Mouse (Mus musculus): ENCODE results near the gene H3f3b.

Gene H3f3b

DNA sequence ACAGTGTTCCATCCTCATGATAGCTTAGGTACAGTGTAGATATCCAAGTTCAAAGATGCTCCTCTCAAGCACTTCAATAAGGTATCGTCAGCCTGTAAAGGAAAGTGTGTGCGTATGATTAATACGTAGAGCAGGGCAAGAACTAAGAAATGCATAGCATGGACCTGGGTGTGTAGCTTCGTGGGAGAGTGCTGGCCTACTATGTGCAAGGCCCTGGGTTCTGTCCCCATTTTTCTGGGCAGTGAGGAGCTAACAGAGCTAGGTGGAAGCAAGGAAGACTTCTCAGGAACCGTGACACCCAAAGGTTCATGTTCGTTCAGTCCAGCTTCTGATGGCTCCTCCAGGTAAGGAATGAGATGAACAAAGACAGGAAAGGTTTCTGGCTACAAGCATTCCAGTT, 17.4 kb upstream of the H3f3b start:
- no peak for DNase-seq

DNA sequence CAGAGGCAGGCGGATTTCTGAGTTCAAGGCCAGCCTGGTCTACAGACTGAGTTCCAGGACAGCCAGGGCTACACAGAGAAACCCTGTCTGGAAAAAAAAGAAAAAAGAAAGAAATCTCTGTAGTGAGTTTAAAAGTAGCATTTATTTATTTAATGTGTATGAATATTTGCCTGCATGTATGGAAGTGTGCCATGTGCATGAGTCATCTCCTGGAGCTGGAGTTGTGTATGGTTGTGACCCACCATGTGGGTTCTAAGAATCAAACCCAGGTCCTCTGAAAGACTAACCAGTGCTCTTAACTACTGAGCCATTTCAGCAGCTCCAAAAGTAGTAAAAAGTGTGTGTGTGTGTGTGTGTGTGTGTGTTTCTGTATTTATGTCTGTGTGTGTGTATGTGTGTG, 15.5 kb upstream of the H3f3b start:
- no peak for DNase-seq

DNA sequence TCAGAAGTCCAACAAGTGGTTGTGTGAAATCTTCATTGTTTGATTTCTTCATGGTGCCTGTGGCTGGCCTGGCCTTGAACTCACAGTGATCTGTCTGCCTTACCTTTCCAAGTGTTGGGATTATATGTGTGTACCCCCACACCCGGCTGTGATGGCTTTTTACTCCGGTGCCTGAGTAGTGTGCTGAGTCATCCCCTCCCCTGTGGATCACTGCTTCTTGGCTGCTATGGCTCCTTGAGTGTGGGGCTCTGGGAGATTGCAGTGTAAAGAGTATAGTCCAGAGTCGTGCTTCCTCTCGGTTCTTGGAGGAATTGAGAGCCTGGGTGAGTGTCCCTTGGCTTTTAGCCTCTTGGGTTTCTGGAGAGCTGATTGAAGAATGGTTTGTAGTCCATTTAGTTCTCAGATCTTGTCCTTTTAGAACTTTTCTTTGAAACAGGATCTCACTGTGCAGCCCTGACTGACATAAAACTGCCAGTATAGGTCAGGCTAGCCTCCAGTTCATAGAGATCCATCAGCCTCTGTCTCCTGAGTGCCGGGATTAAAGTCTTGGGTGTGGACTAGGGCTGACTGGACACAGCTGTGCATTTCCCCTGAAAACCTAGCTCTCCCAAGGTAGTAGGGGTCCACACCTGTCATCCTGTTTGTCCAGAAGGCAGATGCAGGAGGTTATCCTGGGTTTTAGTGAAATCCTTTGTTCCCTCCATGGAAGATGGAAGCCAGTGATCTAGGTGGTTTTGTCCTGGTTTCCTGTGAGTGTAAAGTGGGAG, 14.8 kb upstream of the H3f3b start:
- DNase-seq, result no peak

DNA sequence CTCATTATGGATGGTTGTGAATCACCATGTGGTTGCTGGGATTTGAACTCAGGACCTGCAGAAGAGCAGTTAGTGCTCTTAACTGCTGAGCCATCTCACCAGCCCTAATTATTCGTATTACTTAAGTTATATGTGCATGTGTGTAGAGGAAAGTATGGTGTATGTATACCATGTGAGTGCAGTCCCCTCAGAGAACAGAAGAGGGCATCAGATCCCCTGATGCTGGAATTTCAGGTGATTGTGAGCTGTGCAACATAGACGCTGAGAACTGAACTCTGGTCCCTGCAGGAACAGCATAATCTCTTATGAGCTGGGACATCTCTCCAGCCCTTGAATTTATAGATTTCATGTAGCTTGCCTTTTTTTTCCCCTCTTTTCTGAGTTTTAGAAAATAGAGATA, 14.1 kb upstream of the H3f3b start:
- no peak for DNase-seq

DNA sequence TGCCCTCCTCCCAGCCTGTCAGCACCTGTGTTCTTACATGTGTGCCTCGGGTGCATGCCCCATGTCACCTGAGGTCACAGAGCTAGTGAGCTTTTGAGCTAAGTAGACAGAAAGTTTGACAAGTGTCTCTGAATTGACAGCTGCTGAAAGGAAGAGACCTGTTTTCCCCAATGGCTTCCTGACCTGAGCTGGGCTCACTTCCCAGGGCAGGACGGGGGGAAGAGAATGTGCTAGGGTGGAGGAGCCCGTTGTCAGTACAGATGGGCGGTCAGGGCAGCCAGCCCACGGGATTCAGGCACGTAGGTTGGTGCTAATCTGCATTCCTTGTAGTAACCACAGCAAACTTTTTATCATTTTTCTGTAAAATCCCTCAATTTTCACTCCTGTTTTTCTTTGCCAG, 12.8 kb upstream of the H3f3b start:
- DNase-seq, result no peak

DNA sequence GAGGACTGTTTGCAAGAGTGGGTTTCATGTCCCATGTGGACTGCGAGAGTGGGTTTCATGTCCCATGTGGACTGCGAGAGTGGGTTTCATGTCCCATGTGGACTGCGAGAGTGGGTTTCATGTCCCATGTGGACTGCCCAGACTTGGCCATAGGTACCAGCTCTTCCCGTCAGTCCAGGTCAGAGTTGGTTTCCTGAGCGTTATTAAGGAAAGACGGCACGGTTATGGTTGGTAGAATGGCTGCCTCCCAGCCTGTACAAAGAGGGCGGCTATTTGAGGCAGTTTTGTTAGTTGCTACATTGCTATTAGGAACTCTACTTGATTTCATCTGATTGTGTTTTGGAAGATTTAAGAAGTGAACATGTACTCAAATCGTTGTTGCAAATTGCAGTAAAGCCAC, 10.1 kb upstream of the H3f3b start:
- no peak for DNase-seq

DNA sequence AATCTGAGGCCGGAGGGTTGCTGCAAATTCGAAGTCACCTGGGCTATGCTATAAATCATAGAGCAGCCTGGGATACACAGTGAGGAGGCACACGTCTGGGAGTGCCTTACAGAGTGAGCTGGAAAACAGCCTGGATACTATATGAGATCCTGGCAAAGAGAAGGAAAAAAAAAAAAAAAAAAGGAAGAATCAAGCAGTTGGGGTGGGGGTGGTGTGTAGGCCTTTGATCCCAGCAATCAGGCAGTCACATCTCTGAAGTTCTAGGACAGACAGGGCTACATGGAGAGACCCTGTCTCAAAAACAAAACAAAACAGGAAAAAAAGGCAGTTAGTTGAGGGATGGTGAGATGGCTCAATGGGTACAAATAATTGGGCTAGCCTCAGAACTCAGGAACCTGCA, 8.9 kb upstream of the H3f3b start:
- DNase-seq, result no peak

DNA sequence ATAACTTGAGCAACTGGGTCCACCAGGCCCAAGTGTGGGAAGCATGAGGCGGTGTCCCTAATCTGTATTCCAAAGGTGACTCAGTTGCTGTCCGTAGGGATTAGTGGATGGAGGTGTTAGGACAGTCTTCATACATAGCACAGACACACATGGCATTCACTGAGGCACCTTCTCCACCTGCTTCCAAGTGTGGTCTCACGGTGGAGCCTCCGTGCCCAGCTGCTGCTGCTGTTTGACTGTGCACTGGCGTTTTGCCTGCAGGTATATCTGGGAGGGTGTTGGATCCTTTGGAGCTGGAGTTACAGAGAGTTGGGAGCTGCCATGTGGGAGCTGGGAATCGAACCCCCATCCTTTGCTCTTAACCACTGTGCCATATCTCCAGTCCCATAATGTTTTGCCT, 6.8 kb upstream of the H3f3b start:
- no peak for DNase-seq

DNA sequence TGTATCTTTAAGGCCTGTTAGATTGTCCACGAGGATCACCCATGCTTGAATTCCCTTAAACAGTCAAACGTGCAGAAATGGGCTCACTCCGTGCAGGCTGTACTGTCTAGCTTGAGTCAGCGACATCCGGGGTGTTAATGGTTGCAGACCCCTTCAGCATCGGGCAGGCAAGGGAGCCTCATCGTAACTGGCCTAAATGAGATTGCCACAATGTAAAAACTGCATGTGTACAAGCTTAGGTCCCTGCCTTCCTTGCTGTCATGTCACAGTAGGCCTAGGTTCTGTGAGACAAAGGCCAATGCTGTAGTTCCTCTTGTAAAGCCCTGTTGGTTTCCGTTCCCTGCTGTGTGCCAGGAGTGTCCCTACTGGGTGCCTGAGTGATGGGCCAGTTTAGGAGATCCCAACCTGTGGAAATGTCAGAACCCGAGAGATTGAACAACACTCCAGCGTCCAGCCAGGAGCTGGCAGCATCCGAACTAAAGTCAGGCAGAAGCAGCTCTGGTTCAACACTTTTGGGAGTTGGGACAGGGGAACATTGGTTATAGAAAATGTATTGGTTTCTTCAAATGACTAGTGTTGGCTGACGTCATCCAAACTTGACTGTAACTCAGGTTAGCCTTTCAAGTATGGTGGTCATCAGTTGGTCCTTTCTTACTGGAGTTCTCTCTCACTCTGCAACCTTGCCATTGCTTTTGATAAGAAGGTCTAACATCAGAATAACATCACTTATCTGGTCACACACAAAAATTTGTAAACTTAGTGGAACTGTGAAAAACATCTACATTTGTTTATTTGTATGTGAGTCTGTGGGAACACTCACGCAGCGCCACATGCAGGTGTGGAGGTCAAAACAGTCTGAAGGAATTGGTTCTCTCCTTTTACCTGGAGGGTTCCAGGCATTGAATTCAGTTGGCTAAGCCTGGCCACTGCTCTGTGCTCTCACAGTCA, 3.4 kb upstream of the H3f3b start:
- peak; percentile 26 to 54 for DNase-seq

DNA sequence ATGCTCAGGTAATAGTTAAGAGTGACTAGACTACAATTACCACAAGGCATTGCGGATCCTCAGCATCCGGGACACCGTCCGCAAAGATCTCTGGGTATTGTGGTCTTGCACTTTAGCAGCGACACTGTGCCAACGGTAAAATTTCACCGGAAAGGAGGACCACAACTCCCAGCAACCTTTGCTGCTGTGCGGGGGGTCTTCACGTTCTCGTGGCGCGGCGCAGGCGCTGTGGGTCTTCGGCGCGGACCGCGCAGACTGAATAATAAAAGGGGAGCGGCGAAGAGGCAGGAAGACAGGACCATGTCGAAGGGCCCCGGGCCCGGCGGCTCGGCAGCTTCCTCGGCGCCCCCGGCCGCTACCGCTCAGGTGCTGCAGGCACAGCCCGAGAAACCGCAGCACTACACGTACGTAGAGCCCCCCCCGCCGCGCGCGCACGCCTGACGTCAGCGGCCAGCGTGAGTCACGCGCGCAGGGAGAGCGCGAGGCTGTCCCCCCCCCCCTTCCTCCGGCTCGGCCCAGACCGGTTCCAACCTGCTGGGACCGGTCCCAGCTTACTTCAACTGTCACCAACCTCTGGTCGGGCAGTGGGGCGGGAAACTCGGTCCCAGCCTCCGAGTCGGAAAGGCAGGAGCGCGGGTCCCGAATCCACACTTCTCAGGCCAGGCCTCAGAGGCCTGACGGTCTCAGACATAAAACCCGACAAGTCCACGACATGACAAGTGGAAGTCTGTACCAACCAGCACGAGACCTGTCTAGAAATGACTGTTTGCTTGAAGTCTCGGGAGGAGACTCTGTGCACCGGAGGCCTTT, 2.5 kb upstream of the H3f3b start, which contains the start of gene Unk:
TSS of gene Unk (plus strand) at position 235 of the 810 bp plus-strand sequence.
- peak; percentile 92 to 93 for DNase-seq

DNA sequence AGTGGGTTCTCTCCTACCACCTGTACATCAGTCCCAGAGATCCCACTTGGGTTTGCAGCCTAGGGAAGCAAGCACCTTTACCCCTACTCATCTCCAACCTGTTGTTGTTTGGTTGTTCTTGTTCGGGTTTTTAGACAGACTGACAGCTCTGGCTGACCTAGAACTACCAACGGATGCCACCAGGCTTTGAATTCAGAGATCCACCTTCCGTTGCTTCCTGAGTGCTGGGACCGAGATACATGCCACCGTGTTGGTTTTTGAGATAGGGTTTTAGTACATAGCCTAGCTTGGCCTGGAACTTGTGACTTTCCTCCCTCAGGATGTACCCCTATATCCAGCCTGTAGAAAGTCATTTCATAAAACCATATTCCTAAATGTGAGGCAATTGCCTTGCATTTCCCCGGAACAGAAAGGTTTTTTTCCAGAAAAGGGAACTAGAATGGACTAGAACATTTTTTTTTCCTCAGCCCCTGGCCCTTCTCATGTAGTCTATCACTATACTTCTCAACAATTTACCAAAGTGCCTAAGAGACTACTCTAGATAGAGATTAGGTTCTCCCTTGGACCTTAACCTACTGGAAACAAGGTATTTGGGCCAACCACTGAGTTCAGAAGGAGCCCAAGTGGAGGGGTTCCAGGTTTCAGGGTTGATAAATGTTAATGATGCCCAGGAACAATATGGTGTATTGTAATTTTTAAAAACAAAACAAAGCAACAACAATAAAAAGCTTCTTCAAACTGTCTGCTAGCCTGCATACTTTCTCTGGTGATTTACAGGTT, 1.5 kb upstream of the H3f3b start:
- DNase-seq, result no peak

DNA sequence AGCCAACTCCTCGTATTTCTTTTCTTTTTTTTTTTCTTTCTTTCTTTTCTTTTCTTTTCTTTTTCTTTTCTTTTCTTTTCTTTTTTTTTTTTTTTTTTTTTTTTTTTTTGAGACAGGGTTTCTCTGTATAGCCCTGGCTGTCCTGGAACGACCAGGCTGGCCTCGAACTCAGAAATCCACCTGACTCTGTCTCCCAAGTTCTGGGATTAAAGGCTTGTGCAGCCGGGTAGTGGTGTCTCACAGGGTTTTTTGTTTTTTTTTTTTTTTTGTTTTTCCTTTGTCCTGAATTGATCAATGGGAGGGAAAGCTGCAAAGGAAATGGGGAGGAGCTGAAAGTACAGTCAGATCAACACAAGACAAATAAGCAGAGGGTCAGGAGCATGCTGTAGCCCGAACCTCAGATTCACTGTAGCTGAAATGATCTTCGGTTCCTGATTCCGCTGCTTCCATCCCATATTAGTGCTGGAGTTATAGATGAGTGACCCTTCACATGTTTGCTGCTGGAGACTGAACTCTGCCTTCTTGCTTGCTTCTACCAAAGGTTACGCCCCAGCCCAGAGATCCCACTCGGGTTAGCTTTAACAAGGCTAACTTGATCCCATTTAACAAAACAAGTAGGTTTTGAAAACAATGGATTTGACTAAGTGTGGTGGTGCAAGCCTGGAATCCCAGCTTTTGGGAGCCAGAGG, 559 bp upstream of the H3f3b start:
- no peak for DNase-seq

DNA sequence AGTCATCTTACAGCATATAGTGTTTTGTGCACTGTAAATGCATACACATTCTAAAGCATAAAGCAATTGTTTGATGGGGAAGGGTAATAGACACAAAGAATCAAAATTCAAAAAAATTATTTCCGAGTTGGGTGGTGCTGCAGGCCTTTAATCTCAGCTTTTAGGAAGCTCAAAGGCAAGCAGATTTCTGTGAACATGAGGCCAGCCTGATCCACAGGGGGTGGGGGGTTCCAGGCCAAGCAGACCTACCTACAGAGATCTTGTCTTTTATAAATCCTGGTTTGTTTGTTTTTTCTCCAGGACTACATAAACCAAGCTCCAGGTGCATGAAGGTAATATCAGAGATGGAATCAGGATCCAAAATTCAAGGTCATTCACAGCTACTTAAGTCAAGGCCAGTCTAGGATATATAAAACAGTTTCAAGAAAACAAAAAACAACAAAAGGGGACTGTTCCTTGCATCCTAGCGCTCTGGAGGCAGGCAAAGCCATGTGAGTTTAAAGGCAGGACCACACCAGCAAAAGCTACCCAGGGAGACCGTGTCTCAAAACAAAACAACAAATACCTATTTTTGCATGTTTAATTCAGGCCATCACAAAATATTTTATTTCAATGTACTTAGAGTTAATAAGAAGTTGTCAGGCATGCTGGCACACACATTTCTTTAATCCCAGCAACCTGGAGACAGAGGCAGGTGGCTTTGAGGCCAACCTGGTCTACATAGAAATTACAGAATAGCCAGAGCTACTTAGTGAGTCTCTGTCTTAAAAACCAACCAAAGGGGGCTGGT, 2.5 kb downstream of the H3f3b start:
- DNase-seq, result no peak

DNA sequence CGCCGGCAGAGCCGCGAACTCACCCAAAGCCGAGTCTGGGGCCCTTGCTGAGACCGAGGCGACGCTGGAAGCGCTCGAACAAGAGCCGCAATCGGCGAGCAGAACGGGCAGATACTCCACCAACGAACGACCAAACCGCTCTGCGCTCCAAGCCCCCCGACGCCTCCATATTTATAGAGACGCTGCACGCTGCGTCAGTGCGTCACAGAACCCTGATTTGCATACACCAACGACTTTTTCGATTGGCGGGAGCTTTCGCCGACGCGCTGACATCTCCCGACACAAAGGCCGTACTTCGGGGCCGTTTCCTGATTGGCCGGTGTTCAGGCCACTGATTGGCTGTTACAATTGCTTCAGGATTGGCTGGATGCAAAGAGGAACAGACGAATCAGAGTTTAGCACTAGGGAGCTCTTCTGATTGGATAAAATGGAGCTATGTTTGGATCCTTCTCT, 3.4 kb downstream of the H3f3b start:
- peak; percentile 83 to 92 for DNase-seq

DNA sequence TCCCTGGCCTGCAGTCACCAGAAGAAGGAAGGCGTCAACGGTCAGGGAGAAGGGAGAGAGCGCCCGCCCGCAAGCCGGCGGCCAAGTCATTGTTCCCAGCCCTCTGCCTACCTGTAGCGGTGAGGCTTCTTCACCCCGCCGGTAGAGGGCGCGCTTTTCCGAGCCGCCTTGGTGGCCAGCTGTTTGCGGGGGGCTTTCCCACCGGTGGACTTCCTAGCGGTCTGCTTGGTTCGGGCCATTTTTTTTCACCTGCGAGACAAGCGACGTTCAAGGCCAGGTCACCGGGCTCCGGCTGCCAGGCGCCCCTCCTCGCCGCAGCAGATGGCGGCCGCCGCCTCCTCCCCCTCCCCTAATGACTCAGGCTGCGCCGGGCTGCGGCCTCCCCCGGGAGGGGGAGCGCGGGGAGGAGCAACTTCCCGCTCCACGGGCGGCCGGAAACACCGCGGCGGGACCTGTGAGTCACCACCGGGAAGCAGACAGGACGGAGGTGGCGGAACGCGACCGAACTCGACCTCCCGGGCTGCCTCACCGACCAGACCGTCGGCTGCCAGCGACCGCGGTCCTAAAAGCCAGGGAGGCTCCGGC, 3.9 kb downstream of the H3f3b start:
- DNase-seq, result peak; percentile 74 to 75

DNA sequence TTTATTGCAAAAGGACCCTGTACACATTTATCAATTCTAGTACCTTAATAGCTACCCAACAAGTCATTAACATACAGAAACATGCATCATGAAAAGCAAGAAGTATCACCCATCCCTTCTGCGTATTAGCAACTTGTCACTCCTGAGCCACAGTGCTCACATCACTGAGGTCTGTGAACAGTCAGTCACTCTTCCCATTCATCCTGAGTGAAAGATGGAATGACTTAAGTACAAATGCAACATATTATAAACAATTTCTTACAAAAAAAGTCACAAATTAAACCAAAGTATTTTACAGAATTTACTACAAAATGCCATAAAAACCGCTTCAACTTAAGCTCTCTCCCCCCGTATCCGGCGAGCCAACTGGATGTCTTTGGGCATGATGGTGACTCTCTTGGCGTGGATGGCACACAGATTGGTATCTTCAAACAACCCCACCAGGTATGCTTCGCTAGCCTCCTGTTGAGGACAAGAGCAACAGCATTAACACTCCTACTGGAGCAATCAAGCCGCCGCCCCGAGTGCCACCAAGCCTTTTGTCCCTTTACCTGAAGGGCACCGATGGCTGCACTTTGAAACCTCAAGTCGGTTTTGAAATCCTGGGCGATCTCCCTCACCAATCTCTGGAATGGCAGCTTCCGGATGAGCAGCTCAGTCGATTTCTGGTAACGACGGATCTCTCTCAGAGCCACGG, 4.5 kb downstream of the H3f3b start:
- DNase-seq, result peak in 1 of 2 experiments; percentile 32

DNA sequence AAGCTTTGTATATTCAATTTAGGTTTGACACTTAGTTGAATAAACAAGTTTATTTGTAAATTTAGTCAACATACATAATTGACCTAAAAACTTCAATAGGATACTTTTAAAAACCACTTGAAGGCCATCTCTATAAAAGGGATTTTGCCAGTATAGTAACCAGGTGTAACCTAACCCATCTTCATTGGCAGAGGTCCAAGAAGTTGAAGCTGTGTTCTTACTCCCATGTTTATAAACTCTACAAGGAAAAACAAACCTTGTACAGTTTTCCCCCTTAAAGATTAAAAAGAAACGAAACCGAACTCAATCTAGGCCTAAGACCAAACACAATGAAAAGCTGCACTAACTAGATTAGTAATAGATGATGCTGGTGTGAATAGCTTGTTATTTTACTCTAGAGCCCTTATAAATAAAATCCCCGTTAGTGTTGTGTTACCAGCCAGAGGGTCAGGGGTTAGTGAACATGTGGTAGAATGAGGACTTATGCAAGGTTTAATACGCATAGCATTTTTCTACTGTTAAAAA, 5.4 kb downstream of the H3f3b start:
- no peak for DNase-seq

DNA sequence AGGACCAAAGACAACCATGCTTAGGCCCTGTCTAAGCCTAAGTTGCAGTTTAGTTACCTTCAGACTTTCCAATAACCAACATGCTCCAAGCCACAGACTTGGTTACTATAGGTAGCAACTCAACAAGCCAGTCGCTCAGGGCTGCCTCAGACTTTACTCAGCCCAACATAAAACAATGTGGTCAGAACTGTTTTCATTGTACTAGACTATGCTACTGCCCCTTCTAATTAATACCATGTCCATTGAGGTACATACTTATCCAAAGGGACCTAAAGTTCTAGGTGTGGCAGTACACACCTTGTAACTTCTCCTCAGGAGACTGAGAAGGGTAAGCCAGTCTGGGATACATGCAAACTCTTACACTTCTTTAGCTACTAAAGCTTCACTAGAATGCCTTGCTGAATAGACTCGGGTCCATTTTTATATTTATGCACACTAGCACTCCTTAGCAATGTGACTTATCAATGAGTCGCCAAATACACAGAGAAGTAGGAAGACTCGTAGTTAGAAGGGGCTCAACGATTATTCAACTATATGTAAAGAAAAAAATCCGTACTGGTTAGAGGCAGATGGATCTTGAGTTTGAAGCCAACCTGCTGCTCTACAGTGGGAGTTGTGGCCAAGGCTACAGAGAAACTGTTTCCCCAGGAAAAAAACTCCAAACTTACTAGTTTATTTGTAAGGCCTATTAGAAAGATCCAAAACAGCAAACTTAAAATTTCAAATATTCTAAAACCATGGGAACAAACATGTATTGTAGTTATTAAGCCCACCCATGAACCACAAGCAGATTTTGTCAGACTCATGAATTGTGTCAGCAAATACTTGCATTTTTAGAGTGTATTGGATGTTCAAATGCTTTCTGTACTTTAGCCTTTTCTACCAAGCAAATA, 6.2 kb downstream of the H3f3b start:
- DNase-seq, result no peak

Data from spleen, adult 18-20 months (tissue).